Mouse (Mus musculus): ENCODE measurements around the gene Clpb. TPM values are rescaled to one million over a fixed set of nuclear protein-coding genes. Genes with fewer than 3 reads are reported as not detected.

The Clpb gene
- polyA plus RNA-seq, 1 experiment: 16.8 TPM

DNA sequence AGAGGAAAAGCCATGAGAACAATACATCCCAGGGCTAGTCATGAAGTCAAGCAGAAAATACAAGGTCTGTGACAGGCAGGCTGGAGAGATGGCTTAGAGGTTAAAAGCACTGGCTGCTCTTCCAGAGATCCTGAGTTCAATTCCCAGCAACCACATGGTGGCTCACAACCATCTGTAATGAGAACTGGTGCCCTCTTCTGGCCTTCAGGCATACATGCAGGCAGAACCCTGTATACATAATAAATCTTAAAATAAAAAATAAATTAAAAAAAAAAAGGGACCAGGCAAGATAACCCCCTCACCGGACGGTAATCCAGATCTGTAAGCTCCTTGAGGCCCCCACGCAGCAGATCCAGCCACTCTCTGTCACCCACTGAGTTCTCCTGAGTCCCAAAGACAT is 166.9 kb downstream of the Clpb start:
- H3K4me1 ChIP-seq (replicated peaks; ENCODE audit: control insufficient read depth, insufficient read depth, low read length): no peaks in the 10 kb centered on the region
- DNase-seq: no peak

DNA sequence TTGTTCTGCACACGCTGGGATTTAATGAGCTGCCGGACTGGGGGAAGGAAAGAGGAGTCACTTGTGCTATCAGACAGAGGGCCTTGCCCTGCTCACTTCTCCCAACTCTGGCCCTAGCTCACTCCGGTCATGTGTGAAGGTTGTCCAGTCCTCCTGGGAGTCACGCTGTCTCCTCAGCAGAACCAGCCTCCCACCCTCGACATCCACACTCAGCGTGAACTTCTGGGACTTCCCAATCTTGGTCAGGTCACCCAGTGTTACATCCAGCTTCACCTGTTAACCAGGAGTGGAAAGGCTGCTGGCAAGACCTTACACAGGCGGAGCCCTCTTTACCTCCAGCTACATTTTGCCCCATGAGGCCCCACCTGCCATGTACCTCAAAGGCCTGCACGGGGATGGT is 168.0 kb downstream of the Clpb start:
- H3K27me3 ChIP-seq (ENCODE audit: control insufficient read depth, insufficient read depth, low read length): peaks cover under 1% of the 10 kb centered on the region; the same call in 1 of the 2 replicates
- H3K27ac ChIP-seq (ENCODE audit: control insufficient read depth, insufficient read depth, low read length): no peak overlapping the region
- H3K4me3 ChIP-seq (ENCODE audit: control insufficient read depth, insufficient read depth, low read length): no peak overlapping the region
- H3K4me1 ChIP-seq (replicated peaks; ENCODE audit: control insufficient read depth, insufficient read depth, low read length): peaks cover 5% of the 10 kb centered on the region
- TF ChIP-seq POLR2A (IDR thresholded peaks at IDR 0.05; ENCODE audit: control insufficient read depth, extremely low read depth, insufficient read depth, low read length, poor library complexity): no peak
- TF ChIP-seq CTCF (IDR thresholded peaks at IDR 0.05; ENCODE audit: borderline replicate concordance, control insufficient read depth, extremely low read depth, insufficient read depth, low read length, poor library complexity): no peak
- 95% methylated on average over 8 of the region's 8 CpGs for WGBS
- DNase-seq: no peak
- H3K36me3 ChIP-seq (ENCODE audit: control insufficient read depth, insufficient read depth, low read length): no peaks in the 10 kb centered on the region

More for the DNA sequence above, 166.9 kb downstream of the Clpb start:
- 98% methylated on average over 3 of the region's 3 CpGs for WGBS
- Histone ChIP-seq H3K27me3 (ENCODE audit: control insufficient read depth, insufficient read depth, low read length) (no peaks in the 10 kb centered on the region), H3K36me3 (ENCODE audit: control insufficient read depth, insufficient read depth, low read length) (no peaks in the 10 kb centered on the region), H3K4me3 (ENCODE audit: control insufficient read depth, insufficient read depth, low read length) (no peak overlapping the region), H3K27ac (ENCODE audit: control insufficient read depth, insufficient read depth, low read length) (no peak overlapping the region)
- TF ChIP-seq CTCF (IDR thresholded peaks at IDR 0.05; ENCODE audit: borderline replicate concordance, control insufficient read depth, extremely low read depth, insufficient read depth, low read length, poor library complexity) (no peak), POLR2A (IDR thresholded peaks at IDR 0.05; ENCODE audit: control insufficient read depth, extremely low read depth, insufficient read depth, low read length, poor library complexity) (no peak)

DNA sequence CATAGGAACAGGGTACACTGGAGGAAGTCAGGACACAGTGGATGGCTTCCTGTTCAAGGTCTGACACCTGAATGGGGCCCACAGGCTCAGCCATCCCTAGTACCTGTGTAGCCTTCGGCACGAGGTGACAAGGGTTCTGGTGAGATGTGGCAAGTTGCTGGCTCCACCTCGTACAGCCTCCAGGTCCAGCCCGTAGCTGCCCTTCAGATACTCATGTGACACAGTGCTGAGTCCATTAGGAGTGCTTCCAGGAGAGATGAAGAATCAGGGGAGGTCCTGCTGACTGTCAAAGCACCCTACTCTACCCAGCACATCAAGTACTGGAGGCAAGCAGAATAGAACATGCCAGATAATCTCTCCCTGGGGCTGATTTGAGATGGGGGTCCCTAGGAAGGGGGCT is 168.9 kb downstream of the Clpb start:
- no peak for TF ChIP-seq CTCF (IDR thresholded peaks at IDR 0.05; ENCODE audit: borderline replicate concordance, control insufficient read depth, extremely low read depth, insufficient read depth, low read length, poor library complexity)
- no peak for TF ChIP-seq POLR2A (IDR thresholded peaks at IDR 0.05; ENCODE audit: control insufficient read depth, extremely low read depth, insufficient read depth, low read length, poor library complexity)
- H3K27ac ChIP-seq (ENCODE audit: control insufficient read depth, insufficient read depth, low read length): no peak overlapping the region
- no peak overlapping the region for H3K4me3 ChIP-seq (ENCODE audit: control insufficient read depth, insufficient read depth, low read length)
- peaks cover 10% of the 10 kb centered on the region for H3K4me1 ChIP-seq (replicated peaks; ENCODE audit: control insufficient read depth, insufficient read depth, low read length)
- H3K27me3 ChIP-seq (ENCODE audit: control insufficient read depth, insufficient read depth, low read length): peaks cover 8% of the 10 kb centered on the region
- DNase-seq: no peak
- 91% methylated on average over 4 of the region's 4 CpGs for WGBS
- H3K36me3 ChIP-seq (ENCODE audit: control insufficient read depth, insufficient read depth, low read length): no peaks in the 10 kb centered on the region

DNA sequence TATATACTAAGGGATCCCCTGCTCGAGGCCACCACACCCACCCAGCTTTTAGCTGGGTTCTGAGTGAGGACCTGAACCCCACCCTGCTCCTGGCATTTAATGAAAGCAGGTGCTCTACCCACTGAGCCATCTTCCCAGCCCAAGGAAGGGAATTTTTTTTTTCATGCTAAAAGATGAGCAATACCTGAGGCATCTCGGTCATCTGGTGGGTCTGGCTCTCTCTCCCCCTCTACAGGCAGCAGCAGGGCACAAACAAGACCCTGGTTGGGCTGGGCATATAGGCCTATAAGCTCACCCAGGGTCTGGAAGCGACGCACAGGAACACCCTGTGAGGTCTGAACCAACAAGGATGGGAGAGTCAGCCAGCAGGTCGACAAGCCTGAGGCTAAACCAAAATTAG is 169.9 kb downstream of the Clpb start:
- peaks cover 15% of the 10 kb centered on the region for H3K27me3 ChIP-seq (ENCODE audit: control insufficient read depth, insufficient read depth, low read length)
- H3K27ac ChIP-seq (ENCODE audit: control insufficient read depth, insufficient read depth, low read length): no peak overlapping the region
- no peak for DNase-seq
- H3K36me3 ChIP-seq (ENCODE audit: control insufficient read depth, insufficient read depth, low read length): no peaks in the 10 kb centered on the region
- no peak overlapping the region for H3K4me3 ChIP-seq (ENCODE audit: control insufficient read depth, insufficient read depth, low read length)
- peaks cover 12% of the 10 kb centered on the region for H3K4me1 ChIP-seq (replicated peaks; ENCODE audit: control insufficient read depth, insufficient read depth, low read length)
- TF ChIP-seq POLR2A (IDR thresholded peaks at IDR 0.05; ENCODE audit: control insufficient read depth, extremely low read depth, insufficient read depth, low read length, poor library complexity) (no peak), CTCF (IDR thresholded peaks at IDR 0.05; ENCODE audit: borderline replicate concordance, control insufficient read depth, extremely low read depth, insufficient read depth, low read length, poor library complexity) (no peak)
- 93% methylated on average over 5 of the region's 5 CpGs for WGBS

DNA sequence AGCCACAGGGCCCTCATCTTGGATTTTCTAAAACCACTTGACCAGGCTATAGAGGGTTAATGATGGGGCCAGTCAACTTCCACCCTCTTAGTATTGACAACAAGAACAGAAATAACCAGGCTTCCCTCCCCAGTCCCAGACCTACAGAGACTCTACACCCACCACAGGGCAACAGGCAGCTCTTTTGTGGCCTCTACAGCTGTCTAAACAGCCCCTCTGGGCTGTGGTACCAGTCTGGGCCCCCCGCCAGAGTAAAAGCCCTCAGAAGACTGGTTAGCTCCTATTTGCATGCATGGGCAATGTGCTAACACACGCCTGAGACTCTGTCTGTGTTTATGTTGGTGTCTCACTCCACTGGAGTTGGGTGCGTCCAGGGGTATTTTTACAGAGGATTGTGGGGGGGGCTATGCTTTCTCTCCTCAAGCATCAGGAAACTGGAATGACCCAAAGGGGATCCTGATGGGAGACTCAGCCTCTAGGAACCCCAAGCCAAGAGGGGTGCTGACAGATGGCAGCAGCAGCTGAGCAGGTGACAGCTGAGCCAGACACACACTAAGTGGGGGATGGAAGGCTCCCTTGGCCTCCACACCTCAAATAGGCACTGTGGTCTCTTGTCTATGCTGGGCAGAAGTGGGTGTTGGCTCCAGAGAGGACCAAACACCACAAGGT is 170.6 kb downstream of the Clpb start:
- 91% methylated on average over 3 of the region's 3 CpGs for WGBS
- DNase-seq: no peak
- H3K27ac ChIP-seq (ENCODE audit: control insufficient read depth, insufficient read depth, low read length): no peak overlapping the region
- H3K27me3 ChIP-seq (ENCODE audit: control insufficient read depth, insufficient read depth, low read length): peaks cover 15% of the 10 kb centered on the region
- peaks cover 12% of the 10 kb centered on the region for H3K4me1 ChIP-seq (replicated peaks; ENCODE audit: control insufficient read depth, insufficient read depth, low read length)
- H3K4me3 ChIP-seq (ENCODE audit: control insufficient read depth, insufficient read depth, low read length): no peak overlapping the region
- TF ChIP-seq CTCF (IDR thresholded peaks at IDR 0.05; ENCODE audit: borderline replicate concordance, control insufficient read depth, extremely low read depth, insufficient read depth, low read length, poor library complexity) (no peak), POLR2A (IDR thresholded peaks at IDR 0.05; ENCODE audit: control insufficient read depth, extremely low read depth, insufficient read depth, low read length, poor library complexity) (no peak)
- H3K36me3 ChIP-seq (ENCODE audit: control insufficient read depth, insufficient read depth, low read length): no peaks in the 10 kb centered on the region

DNA sequence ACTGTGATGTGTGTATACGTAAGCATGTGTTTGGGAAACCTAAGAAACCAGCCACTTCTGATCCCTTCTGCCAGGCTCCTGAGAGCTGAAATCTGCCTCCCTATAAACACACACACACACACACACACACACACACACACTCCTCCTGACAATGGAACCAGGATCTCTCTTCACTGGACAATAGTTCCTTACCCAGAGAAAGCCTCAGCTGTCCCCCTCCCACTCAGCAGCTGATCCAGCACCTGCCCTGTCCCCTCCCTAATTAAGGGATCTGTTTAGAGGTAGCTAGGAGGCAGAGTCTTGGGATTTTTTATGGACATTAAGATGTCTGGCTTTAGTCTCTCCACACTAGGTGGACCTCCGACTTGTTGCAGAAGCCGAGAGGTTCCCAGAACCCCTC is 171.5 kb downstream of the Clpb start:
- no peak for DNase-seq
- Histone ChIP-seq H3K27me3 (ENCODE audit: control insufficient read depth, insufficient read depth, low read length) (peaks cover 15% of the 10 kb centered on the region), H3K27ac (ENCODE audit: control insufficient read depth, insufficient read depth, low read length) (no peak overlapping the region), H3K36me3 (ENCODE audit: control insufficient read depth, insufficient read depth, low read length) (no peaks in the 10 kb centered on the region), H3K4me1 (replicated peaks; ENCODE audit: control insufficient read depth, insufficient read depth, low read length) (peaks cover 12% of the 10 kb centered on the region), H3K4me3 (ENCODE audit: control insufficient read depth, insufficient read depth, low read length) (no peak overlapping the region)
- WGBS: 92% methylated on average over 3 of the region's 3 CpGs
- TF ChIP-seq POLR2A (IDR thresholded peaks at IDR 0.05; ENCODE audit: control insufficient read depth, extremely low read depth, insufficient read depth, low read length, poor library complexity) (no peak), CTCF (IDR thresholded peaks at IDR 0.05; ENCODE audit: borderline replicate concordance, control insufficient read depth, extremely low read depth, insufficient read depth, low read length, poor library complexity) (no peak)
